Mouse (Mus musculus) adrenal gland, adult 18-20 months (tissue): ENCODE data around the gene Plk1. TPM values are rescaled to one million over a fixed set of nuclear protein-coding genes. Genes with fewer than 3 reads are reported as not detected.

Experiments
- DNase-seq, 2 experiments: peaks; one replicate each; pipeline ENCODE4 v3.0.0; 2021 to 2022; ENCODE audit warnings: low spot score in 2 of 2
- total RNA-seq, 2 experiments: library from RNA; stranded (reverse); gene quantifications; 1 replicate in 1 of 2; 2 replicates in 1 of 2; pipeline ENCODE4 v1.2.3; 2021

The Plk1 gene
- total RNA-seq, 2 experiments from 2014 or later = 1.1 to 1.7 TPM

- DNase-seq = no peak
These were observed 31.9 kb downstream of the Plk1 start for GRCm38 (mm10) chr7:122191097-122191496.

GRCm38 (mm10) chr7:122193919-122194318, 34.7 kb downstream of the Plk1 start:
- no peak for DNase-seq

- DNase-seq = no peak
These were observed 37.5 kb downstream of the Plk1 start for GRCm38 (mm10) chr7:122196771-122197170.

GRCm38 (mm10) chr7:122197306-122197705, 38.1 kb downstream of the Plk1 start:
- DNase-seq = peak; percentile 22 to 46

GRCm38 (mm10) chr7:122199296-122199695, 40.1 kb downstream of the Plk1 start:
- peak in 1 of 2 experiments; percentile 7 for DNase-seq

GRCm38 (mm10) chr7:122203936-122204335, 44.7 kb downstream of the Plk1 start:
- DNase-seq = no peak

- no peak for DNase-seq
These were observed 46.9 kb downstream of the Plk1 start for GRCm38 (mm10) chr7:122206121-122206520.

- DNase-seq = no peak
These were observed 49.2 kb downstream of the Plk1 start for GRCm38 (mm10) chr7:122208276-122209021.

GRCm38 (mm10) chr7:122219315-122219801, 60.1 kb downstream of the Plk1 start, which contains the start of gene Chp2:
Chp2 (plus strand) TSS chr7:122219496.
- DNase-seq = peak; percentile 16 to 42

Other genes starting within 250 kb of the Plk1 start
- 10 to 100 TPM; 26.5 to 27.5 TPM for gene Cog7, start 177.7 kb upstream of the Plk1 start, total RNA-seq
- 10 to 100 TPM; 17.4 to 36.3 TPM for gene Gga2, start 138.2 kb upstream of the Plk1 start, total RNA-seq
- 10 to 100 TPM; 62.0 to 70.5 TPM for gene Ubfd1, start 92.3 kb upstream of the Plk1 start, total RNA-seq
- 10 to 100 TPM; 20.9 to 23.5 TPM for gene Ears2, start 92.2 kb upstream of the Plk1 start, total RNA-seq
- 100 to 1,000 TPM; 535 to 745 TPM for gene Ndufab1, start 57.6 kb upstream of the Plk1 start, total RNA-seq
- 1 to 10 TPM in 1 of 2 experiments, under 1 TPM in 1; 0.96 to 1.7 TPM for gene Palb2, start 26.5 kb upstream of the Plk1 start, total RNA-seq
- gene Dctn5, start 26.4 kb upstream of the Plk1 start, total RNA-seq = 10 to 100 TPM; 56.4 to 57.8 TPM
- gene Ern2, start 26.8 kb downstream of the Plk1 start, total RNA-seq = under 1 TPM; 0.13 to 0.22 TPM
- gene Chp2, start 60.1 kb downstream of the Plk1 start, total RNA-seq = 1 to 10 TPM; 2.0 to 4.5 TPM
- 10 to 100 TPM; 12.4 to 18.9 TPM for gene Prkcb, start 129.3 kb downstream of the Plk1 start, total RNA-seq